16 mouse cellular contexts compared by ENCODE assay signal in genomic region chr19:60731299-60731698, GRCm38 (mm10).
"Had no signal": no experiment of that assay in that cellular context is flagged by ENCODE, and none has a peak within 500 bp of the region (broad histone marks: within the 10 kb centered on the region; RNA-seq: fewer than 3 reads in every experiment).

No protein-coding gene starts in this region.

- H3K9ac ChIP-seq: lung, embryonic 15.5 days; midbrain, embryonic 13.5 days; midbrain, embryonic 15.5 days; neural tube, embryonic 12.5 days; stomach, embryonic 15.5 days had no signal

- H3K36me3 ChIP-seq: lung, embryonic 15.5 days; midbrain, embryonic 13.5 days; midbrain, embryonic 15.5 days; neural tube, embryonic 12.5 days; stomach, embryonic 15.5 days had no signal

- H3K9me3 ChIP-seq: lung, embryonic 15.5 days; megakaryocyte, embryonic 14.5 days; midbrain, embryonic 13.5 days; midbrain, embryonic 15.5 days; neural tube, embryonic 12.5 days; stomach, embryonic 15.5 days had no signal

- DNase-seq: lung, adult 2 months; lung, postnatal 14 days; right cerebral cortex, postnatal 14 days; thymus, adult 2 months; thymus, postnatal 25 days; thymus, postnatal 4 days had no signal

- H3K4me3 ChIP-seq: lung, embryonic 15.5 days; megakaryocyte, embryonic 14.5 days; midbrain, embryonic 13.5 days; midbrain, embryonic 15.5 days; neural tube, embryonic 12.5 days; stomach, embryonic 15.5 days had no signal

- H3K4me2 ChIP-seq: lung, embryonic 15.5 days; midbrain, embryonic 11.5 days; midbrain, embryonic 13.5 days; midbrain, embryonic 15.5 days; neural tube, embryonic 12.5 days; stomach, embryonic 15.5 days had no signal

- H3K4me1 ChIP-seq: lung, embryonic 15.5 days; midbrain, embryonic 13.5 days; midbrain, embryonic 15.5 days; neural tube, embryonic 12.5 days; stomach, embryonic 15.5 days had no signal

- ATAC-seq: lung, postnatal 0 days; midbrain, embryonic 13.5 days; midbrain, embryonic 15.5 days had no signal

- H3K27ac ChIP-seq: lung, embryonic 15.5 days; macrophage; midbrain, embryonic 13.5 days; midbrain, embryonic 15.5 days; neural tube, embryonic 12.5 days; stomach, embryonic 15.5 days; stomach, postnatal 0 days had no signal

- H3K27me3 ChIP-seq: lung, embryonic 15.5 days; midbrain, embryonic 13.5 days; midbrain, embryonic 15.5 days; neural tube, embryonic 12.5 days; stomach, embryonic 15.5 days had no signal
